Mouse (Mus musculus): ENCODE data around the gene Klhl32. TPM values are rescaled to one million over a fixed set of nuclear protein-coding genes. Genes with fewer than 3 reads are reported as not detected.

The Klhl32 gene
- polyA plus RNA-seq, 1 experiment = 0.96 TPM

DNA sequence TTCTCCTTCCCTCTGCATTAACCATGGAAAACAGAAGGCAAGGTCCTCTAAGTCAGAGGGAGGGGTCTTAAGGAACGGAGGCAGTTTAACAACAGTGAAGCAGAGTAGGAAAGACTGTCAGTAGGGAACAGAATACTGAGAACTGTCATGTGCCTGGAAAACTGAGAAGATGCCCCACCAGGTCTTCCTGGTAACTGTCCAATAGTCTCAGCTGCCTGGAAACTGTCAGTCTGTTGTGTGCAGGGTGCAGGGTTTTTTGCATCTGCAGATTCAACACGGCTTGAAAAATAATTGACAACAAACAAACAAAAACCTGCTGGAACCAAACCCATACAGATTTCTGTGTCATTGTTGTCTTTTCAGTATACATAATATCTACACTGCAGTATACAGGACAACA lies 208.6 kb downstream of the Klhl32 start:
- Histone ChIP-seq H3K9ac (ENCODE audit: low read depth, poor library complexity, severe bottlenecking) (no peak overlapping the region), H3K27me3 (ENCODE audit: control insufficient read depth, insufficient read depth, low read length, poor library complexity, severe bottlenecking) (no peaks in the 10 kb centered on the region), H3K4me3 (ENCODE audit: low read depth, low read length) (no peak overlapping the region), H3K4me1 (ENCODE audit: control insufficient read depth, insufficient read depth, low read length) (no peaks in the 10 kb centered on the region), H3K9me3 (replicated peaks; ENCODE audit: control insufficient read depth, insufficient read depth, low read length, poor library complexity, severe bottlenecking) (no peaks in the 10 kb centered on the region), H3K36me3 (ENCODE audit: control insufficient read depth, insufficient read depth, low read length, poor library complexity, severe bottlenecking) (no peaks in the 10 kb centered on the region), H3K27ac (ENCODE audit: insufficient read depth, low read length) (no peak overlapping the region)
- no peak for TF ChIP-seq CTCF (IDR thresholded peaks at IDR 0.05; ENCODE audit: low read depth, low read length)

- H3K4me3 ChIP-seq (ENCODE audit: low read depth, low read length) = no peak overlapping the region
- no peaks in the 10 kb centered on the region for H3K27me3 ChIP-seq (ENCODE audit: control insufficient read depth, insufficient read depth, low read length, poor library complexity, severe bottlenecking)
- no peak overlapping the region for H3K9ac ChIP-seq (ENCODE audit: low read depth, poor library complexity, severe bottlenecking)
- no peaks in the 10 kb centered on the region for H3K4me1 ChIP-seq (ENCODE audit: control insufficient read depth, insufficient read depth, low read length)
- TF ChIP-seq EP300 (IDR thresholded peaks at IDR 0.05; ENCODE audit: insufficient read depth, low read depth, low read length) (no peak), CTCF (IDR thresholded peaks at IDR 0.05; ENCODE audit: low read depth, low read length) (no peak)
- no peaks in the 10 kb centered on the region for H3K9me3 ChIP-seq (replicated peaks; ENCODE audit: control insufficient read depth, insufficient read depth, low read length, poor library complexity, severe bottlenecking)
- H3K36me3 ChIP-seq (ENCODE audit: control insufficient read depth, insufficient read depth, low read length, poor library complexity, severe bottlenecking) = no peaks in the 10 kb centered on the region
- no peak overlapping the region for H3K27ac ChIP-seq (ENCODE audit: insufficient read depth, low read length)
These were observed 219.6 kb downstream of the Klhl32 start for GRCm38 (mm10) chr4:24631177-24631911.

GRCm38 (mm10) chr4:24630430-24630829 lies 220.5 kb downstream of the Klhl32 start:
- H3K36me3 ChIP-seq (ENCODE audit: control insufficient read depth, insufficient read depth, low read length, poor library complexity, severe bottlenecking) = no peaks in the 10 kb centered on the region
- H3K27me3 ChIP-seq (ENCODE audit: control insufficient read depth, insufficient read depth, low read length, poor library complexity, severe bottlenecking) = no peaks in the 10 kb centered on the region
- no peaks in the 10 kb centered on the region for H3K9me3 ChIP-seq (replicated peaks; ENCODE audit: control insufficient read depth, insufficient read depth, low read length, poor library complexity, severe bottlenecking)
- no peak overlapping the region for H3K27ac ChIP-seq (ENCODE audit: insufficient read depth, low read length)
- H3K4me3 ChIP-seq (ENCODE audit: low read depth, low read length) = no peak overlapping the region
- H3K9ac ChIP-seq (ENCODE audit: low read depth, poor library complexity, severe bottlenecking) = no peak overlapping the region
- TF ChIP-seq POLR2A (IDR thresholded peaks at IDR 0.05; ENCODE audit: insufficient read depth, low read length) (no peak), CTCF (IDR thresholded peaks at IDR 0.05; ENCODE audit: low read depth, low read length) (no peak), EP300 (IDR thresholded peaks at IDR 0.05; ENCODE audit: insufficient read depth, low read depth, low read length) (no peak)
- no peaks in the 10 kb centered on the region for H3K4me1 ChIP-seq (ENCODE audit: control insufficient read depth, insufficient read depth, low read length)

DNA sequence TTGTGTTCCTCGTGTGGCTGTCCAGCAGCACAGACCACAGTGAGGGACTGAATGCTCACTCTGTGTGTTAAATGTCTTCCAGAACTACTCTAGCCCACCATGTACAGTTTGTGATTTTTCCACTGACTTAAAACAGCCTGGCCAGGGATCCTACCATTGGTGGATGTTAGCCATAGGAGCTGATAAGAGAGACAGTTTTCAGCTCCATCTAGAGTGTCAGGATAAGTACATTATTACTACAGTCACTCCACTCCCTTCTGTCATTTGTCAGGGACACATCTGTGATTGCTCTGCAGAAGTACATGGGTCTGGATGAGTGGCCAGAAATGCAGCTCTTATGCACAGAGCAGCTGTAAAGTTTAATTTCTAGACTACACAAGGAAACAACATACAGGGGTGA lies 223.1 kb downstream of the Klhl32 start:
- Histone ChIP-seq H3K9ac (ENCODE audit: low read depth, poor library complexity, severe bottlenecking) (no peak overlapping the region), H3K27me3 (ENCODE audit: control insufficient read depth, insufficient read depth, low read length, poor library complexity, severe bottlenecking) (no peaks in the 10 kb centered on the region)
- no peak for TF ChIP-seq EP300 (IDR thresholded peaks at IDR 0.05; ENCODE audit: insufficient read depth, low read depth, low read length)
- no peak for TF ChIP-seq CTCF (IDR thresholded peaks at IDR 0.05; ENCODE audit: low read depth, low read length)
- TF ChIP-seq POLR2A (IDR thresholded peaks at IDR 0.05; ENCODE audit: insufficient read depth, low read length) = no peak

GRCm38 (mm10) chr4:24626686-24627085 lies 224.2 kb downstream of the Klhl32 start:
- Histone ChIP-seq H3K27ac (ENCODE audit: insufficient read depth, low read length) (no peak overlapping the region), H3K36me3 (ENCODE audit: control insufficient read depth, insufficient read depth, low read length, poor library complexity, severe bottlenecking) (no peaks in the 10 kb centered on the region), H3K27me3 (ENCODE audit: control insufficient read depth, insufficient read depth, low read length, poor library complexity, severe bottlenecking) (no peaks in the 10 kb centered on the region), H3K9me3 (replicated peaks; ENCODE audit: control insufficient read depth, insufficient read depth, low read length, poor library complexity, severe bottlenecking) (no peaks in the 10 kb centered on the region), H3K9ac (ENCODE audit: low read depth, poor library complexity, severe bottlenecking) (no peak overlapping the region), H3K4me3 (ENCODE audit: low read depth, low read length) (no peak overlapping the region), H3K4me1 (ENCODE audit: control insufficient read depth, insufficient read depth, low read length) (no peaks in the 10 kb centered on the region)
- TF ChIP-seq CTCF (IDR thresholded peaks at IDR 0.05; ENCODE audit: low read depth, low read length) (no peak), EP300 (IDR thresholded peaks at IDR 0.05; ENCODE audit: insufficient read depth, low read depth, low read length) (no peak)

More for the DNA sequence above, 223.1 kb downstream of the Klhl32 start:
- Histone ChIP-seq H3K36me3 (ENCODE audit: control insufficient read depth, insufficient read depth, low read length, poor library complexity, severe bottlenecking) (no peaks in the 10 kb centered on the region), H3K27ac (ENCODE audit: insufficient read depth, low read length) (no peak overlapping the region), H3K4me1 (ENCODE audit: control insufficient read depth, insufficient read depth, low read length) (no peaks in the 10 kb centered on the region), H3K4me3 (ENCODE audit: low read depth, low read length) (no peak overlapping the region), H3K9me3 (replicated peaks; ENCODE audit: control insufficient read depth, insufficient read depth, low read length, poor library complexity, severe bottlenecking) (no peaks in the 10 kb centered on the region)

- TF ChIP-seq EP300 (IDR thresholded peaks at IDR 0.05; ENCODE audit: insufficient read depth, low read depth, low read length) = no peak
- no peak for TF ChIP-seq POLR2A (IDR thresholded peaks at IDR 0.05; ENCODE audit: insufficient read depth, low read length)
- TF ChIP-seq CTCF (IDR thresholded peaks at IDR 0.05; ENCODE audit: low read depth, low read length) = no peak
- H3K9me3 ChIP-seq (replicated peaks; ENCODE audit: control insufficient read depth, insufficient read depth, low read length, poor library complexity, severe bottlenecking) = no peaks in the 10 kb centered on the region
These were observed 224.9 kb downstream of the Klhl32 start for GRCm38 (mm10) chr4:24625951-24626584.

More at GRCm38 (mm10) chr4:24625951-24626584, 224.9 kb downstream of the Klhl32 start:
- no peak overlapping the region for H3K27ac ChIP-seq (ENCODE audit: insufficient read depth, low read length)
- no peaks in the 10 kb centered on the region for H3K36me3 ChIP-seq (ENCODE audit: control insufficient read depth, insufficient read depth, low read length, poor library complexity, severe bottlenecking)
- H3K27me3 ChIP-seq (ENCODE audit: control insufficient read depth, insufficient read depth, low read length, poor library complexity, severe bottlenecking) = no peaks in the 10 kb centered on the region
- no peaks in the 10 kb centered on the region for H3K4me1 ChIP-seq (ENCODE audit: control insufficient read depth, insufficient read depth, low read length)
- no peak overlapping the region for H3K9ac ChIP-seq (ENCODE audit: low read depth, poor library complexity, severe bottlenecking)
- H3K4me3 ChIP-seq (ENCODE audit: low read depth, low read length) = no peak overlapping the region

All from ES-Bruce4 (cell line).